Mouse (Mus musculus) heart, postnatal 0 days (tissue): ENCODE results near the gene Rpl18a. TPM values are rescaled to one million over a fixed set of nuclear protein-coding genes. Genes with fewer than 3 reads are reported as not detected.

Experiments
- ATAC-seq: fragments of 200-750 bp; cut with Nextera tagmentation; 2 replicates; pipeline ENCODE4 v1.8.0; 2017; ENCODE audit warnings: low read depth, moderate number of reproducible peaks, moderate library complexity; ENCODE audit not compliant: insufficient read depth
- DNase-seq: peaks from one replicate; pipeline ENCODE4 v3.0.0-alpha.2; 2016; ENCODE audit warnings: low spot score
- H3K27ac ChIP-seq: fragments of 300-500 bp; sonication (generic); 2 replicates; pipeline ENCODE4 v1.5.1; 2014; ENCODE audit warnings: low read depth, mild to moderate bottlenecking
- H3K27me3 ChIP-seq: fragments of 300-500 bp; sonication (generic); 2 replicates; pipeline ENCODE4 v1.6.1; 2014; ENCODE audit warnings: low read length, mixed read lengths; ENCODE audit not compliant: control insufficient read depth, insufficient read depth
- H3K36me3 ChIP-seq: fragments of 300-500 bp; sonication (generic); replicated peaks from 2 replicates; pipeline ENCODE4 v1.6.1; 2014; ENCODE audit warnings: low read length, mixed read lengths; ENCODE audit not compliant: control insufficient read depth, insufficient read depth
- H3K4me1 ChIP-seq: fragments of 300-500 bp; sonication (generic); 2 replicates; pipeline ENCODE4 v1.6.1; 2014; ENCODE audit warnings: antibody characterized with exemption; ENCODE audit not compliant: control insufficient read depth, insufficient read depth
- H3K4me2 ChIP-seq: fragments of 300-500 bp; sonication (generic); 2 replicates; pipeline ENCODE4 v1.6.1; 2014; ENCODE audit warnings: low read depth, mild to moderate bottlenecking, low read length, moderate library complexity
- H3K4me3 ChIP-seq: fragments of 300-500 bp; sonication (generic); 2 replicates; pipeline ENCODE4 v1.5.1; 2014; ENCODE audit warnings: low read depth, low read length
- H3K9ac ChIP-seq: fragments of 300-500 bp; sonication (generic); replicated peaks from 2 replicates; pipeline ENCODE4 v1.6.1; 2014; ENCODE audit warnings: low read depth, low read length, mixed read lengths
- H3K9me3 ChIP-seq: fragments of 300-500 bp; sonication (generic); replicated peaks from 2 replicates; pipeline ENCODE4 v1.6.1; 2016; ENCODE audit warnings: low read length; ENCODE audit not compliant: control insufficient read depth
- CTCF ChIP-seq: IDR thresholded peaks from 2 replicates; pipeline ENCODE4 v1.5.1; 2016; ENCODE audit warnings: antibody characterized with exemption, control low read depth, low read depth
- EP300 ChIP-seq: IDR thresholded peaks from 2 replicates; pipeline ENCODE4 v1.6.1; 2016; ENCODE audit warnings: antibody characterized with exemption, low read depth
- WGBS: fragments of 180-500 bp; shearing (Covaris S2); extraction: QIAGEN DNeasy Blood & Tissue Kit; methylation state at CpG from one replicate; pipeline ENCODE4 v1.1.7; 2014; 5-methylcytosine and 5-hydroxymethylcytosine counted together
- polyA plus RNA-seq: library from polyadenylated mRNA; unstranded; fragments of >200 nt; fragmentation: Nextera tagmentation; extraction: Ambion mirVana; gene quantifications from 2 replicates; pipeline ENCODE4 v1.2.1, GENCODE M21; 2015
- total RNA-seq: library from RNA; depleted of rRNA; stranded (reverse); fragments of >200 nt; gene quantifications from 2 replicates; pipeline ENCODE4 v1.2.3, GENCODE M21; 2014; ENCODE audit warnings: low replicate concordance

Rpl18a gene
- total and polyA plus RNA-seq, 2 experiments from 2014 or later, result 2,186 to 2,523 TPM

DNA sequence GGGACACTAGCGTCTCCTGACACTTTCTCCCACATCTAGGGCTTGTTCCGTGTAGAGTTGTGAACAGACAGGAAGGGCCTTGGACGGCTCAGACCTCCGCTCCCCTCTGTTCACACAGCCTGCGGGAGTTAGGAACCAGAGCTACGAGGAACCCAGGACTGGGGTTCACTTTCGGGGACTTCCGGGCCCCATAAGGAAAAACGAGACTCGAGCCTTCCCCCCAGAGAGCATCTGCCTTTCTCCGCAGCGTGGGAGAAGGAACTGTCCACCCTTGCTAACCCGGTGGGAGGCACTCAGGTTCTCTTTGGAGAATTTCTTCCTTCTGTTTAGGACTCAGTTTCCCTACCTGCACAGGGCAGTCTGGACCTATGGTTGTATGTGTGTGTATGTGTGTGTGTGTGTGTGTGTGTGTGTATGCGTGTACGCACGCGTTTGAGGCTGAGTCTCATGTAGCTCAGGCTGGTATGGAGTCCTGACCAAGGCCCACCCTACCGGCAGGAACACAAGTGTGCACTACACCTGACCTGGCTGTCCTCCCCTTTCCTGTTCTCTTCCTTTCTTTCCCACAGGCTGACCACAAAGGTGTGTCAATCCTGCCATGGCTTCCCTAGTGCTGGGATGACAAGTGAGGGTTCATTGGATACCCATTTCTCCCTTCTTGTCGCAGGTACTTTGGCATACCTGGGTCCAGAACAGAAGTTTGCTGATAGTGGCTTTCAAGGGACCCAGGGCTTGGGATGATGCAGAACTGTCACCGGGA is 4.1 kb downstream of the Rpl18a start:
- H3K9me3 ChIP-seq, result no peaks in the 10 kb centered on the region
- H3K9ac ChIP-seq, result no peak overlapping the region; the same call in 1 of the 2 replicates
- H3K4me3 ChIP-seq, result peak overlapping the region; percentile 28
- DNase-seq, result no peak
- no peak for TF ChIP-seq CTCF
- no peak for TF ChIP-seq EP300
- peak overlapping the region; percentile 21; the same call in 1 of the 2 replicates for H3K4me2 ChIP-seq
- H3K27me3 ChIP-seq, result peaks cover 32% of the 10 kb centered on the region
- ATAC-seq, result no peak
- H3K4me1 ChIP-seq, result peaks cover 6% of the 10 kb centered on the region
- H3K27ac ChIP-seq, result no peak overlapping the region
- H3K36me3 ChIP-seq, result peaks cover 21% of the 10 kb centered on the region
- WGBS, result 32% methylated on average over 20 of the region's 20 CpGs

DNA sequence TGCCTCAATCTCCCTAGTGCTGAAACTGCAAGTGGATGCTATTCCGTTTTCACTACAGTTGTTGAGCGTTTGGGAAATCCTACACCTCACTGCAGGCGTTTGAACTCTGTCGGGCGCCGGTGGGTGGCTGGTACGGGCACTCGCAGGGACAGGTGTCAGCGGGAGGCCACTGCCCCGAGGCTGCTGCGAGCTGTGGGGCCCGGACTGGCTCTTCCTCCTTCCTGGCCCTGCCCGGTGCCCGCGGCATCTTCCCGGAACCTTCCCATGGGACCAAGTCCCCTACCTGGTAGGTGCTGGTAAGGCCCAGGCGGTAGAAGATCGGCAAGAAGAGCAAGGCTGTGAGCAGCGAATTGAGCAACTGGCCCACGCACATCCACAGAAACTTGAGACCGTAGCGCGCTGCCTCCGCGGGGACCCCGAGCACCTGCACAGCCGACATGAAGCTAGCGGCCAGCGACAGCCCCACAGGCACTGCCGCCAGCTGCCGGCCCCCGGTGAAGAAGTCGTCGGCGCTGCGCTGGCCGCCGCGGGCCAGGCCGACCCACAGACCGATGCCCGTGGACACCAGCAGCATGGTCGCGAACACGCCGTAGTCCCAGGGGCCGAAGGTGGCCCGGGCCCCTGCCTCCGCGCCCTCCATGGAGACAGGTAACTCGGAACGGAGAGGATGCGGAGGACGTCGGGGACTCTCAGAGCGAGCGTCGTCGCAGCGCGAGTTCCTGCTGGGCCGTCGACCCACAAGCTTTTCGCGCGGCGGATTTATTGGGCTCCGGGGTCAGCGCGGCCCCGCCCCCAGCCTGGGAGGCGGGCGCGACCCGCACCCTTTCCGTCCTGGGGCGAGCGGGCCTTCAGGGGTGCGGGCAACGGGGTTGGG is 5.0 kb downstream of the Rpl18a start, which contains the start of gene Slc5a5:
TSS of gene Slc5a5 (minus strand) at position 736 of the 874 bp plus-strand sequence.
- no peak within 1 kb of the TSS; the same call in 1 of the 2 replicates for H3K9ac ChIP-seq

DNA sequence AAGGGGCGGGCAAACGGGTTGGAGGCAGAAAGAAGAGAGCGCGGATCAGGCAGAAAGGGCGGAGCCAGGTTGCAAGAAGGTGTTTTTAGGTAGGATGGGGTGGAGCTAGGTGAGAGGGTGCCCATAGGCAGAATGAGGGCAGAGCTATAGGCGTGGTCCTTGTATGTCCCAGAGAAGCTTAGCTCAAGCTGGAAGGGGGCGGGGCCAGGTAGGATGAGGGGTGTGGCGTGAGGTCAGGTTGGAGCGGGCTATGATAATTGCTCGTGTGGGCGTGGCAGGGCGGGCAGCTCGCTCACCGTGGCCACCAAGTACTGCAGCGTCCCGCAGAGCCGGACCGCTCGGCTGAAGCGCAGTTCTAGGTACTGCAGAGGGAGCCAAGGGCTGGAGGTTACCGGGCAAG is 5.9 kb downstream of the Rpl18a start:
- no peak overlapping the region for H3K27ac ChIP-seq
- TF ChIP-seq CTCF, result no peak
- no peak for TF ChIP-seq EP300
- 10% methylated on average over 20 of the region's 21 CpGs for WGBS
- peaks cover 4% of the 10 kb centered on the region for H3K4me1 ChIP-seq
- no peak overlapping the region for H3K9ac ChIP-seq
- H3K27me3 ChIP-seq, result peaks cover 38% of the 10 kb centered on the region
- H3K4me2 ChIP-seq, result no peak overlapping the region
- DNase-seq, result no peak
- H3K36me3 ChIP-seq, result peaks cover 21% of the 10 kb centered on the region
- no peaks in the 10 kb centered on the region for H3K9me3 ChIP-seq
- H3K4me3 ChIP-seq, result no peak overlapping the region
- no peak for ATAC-seq

More for the DNA sequence above, 5.0 kb downstream of the Rpl18a start, which contains the start of gene Slc5a5:
- Histone ChIP-seq H3K4me1 (peaks cover 6% of the 10 kb centered on the region), H3K36me3 (peaks cover 21% of the 10 kb centered on the region), H3K4me2 (peak within 1 kb of the TSS; percentile 21; the same call in 1 of the 2 replicates), H3K27me3 (peaks cover 38% of the 10 kb centered on the region), H3K27ac (no peak within 1 kb of the TSS), H3K9me3 (no peaks in the 10 kb centered on the region), H3K4me3 (peak within 1 kb of the TSS; percentile 28)
- ATAC-seq (no peak), DNase-seq (no peak)
- WGBS, result 4% methylated on average over 79 of the region's 80 CpGs
- TF ChIP-seq CTCF, result no peak
- TF ChIP-seq EP300, result no peak

DNA sequence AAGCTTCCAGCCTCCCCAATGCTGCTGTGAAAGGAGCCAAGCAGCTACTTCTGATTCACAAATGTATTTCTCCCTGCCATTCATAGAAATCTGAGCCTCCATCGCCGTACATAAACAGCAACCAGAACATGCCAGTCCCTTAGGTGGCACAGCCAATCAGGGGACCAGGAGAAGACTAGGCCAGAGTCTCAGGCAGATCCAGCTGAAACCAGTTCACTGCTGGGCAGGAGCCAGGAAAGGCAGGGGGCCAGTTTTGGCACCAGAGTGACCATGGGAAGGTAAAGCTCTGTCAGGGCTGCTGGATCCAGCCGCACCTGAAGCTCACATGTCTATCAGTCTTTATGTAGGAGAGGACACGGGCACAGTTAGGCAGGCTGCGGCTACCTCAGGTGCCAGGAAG is 6.6 kb downstream of the Rpl18a start:
- peaks cover 38% of the 10 kb centered on the region for H3K27me3 ChIP-seq

DNA sequence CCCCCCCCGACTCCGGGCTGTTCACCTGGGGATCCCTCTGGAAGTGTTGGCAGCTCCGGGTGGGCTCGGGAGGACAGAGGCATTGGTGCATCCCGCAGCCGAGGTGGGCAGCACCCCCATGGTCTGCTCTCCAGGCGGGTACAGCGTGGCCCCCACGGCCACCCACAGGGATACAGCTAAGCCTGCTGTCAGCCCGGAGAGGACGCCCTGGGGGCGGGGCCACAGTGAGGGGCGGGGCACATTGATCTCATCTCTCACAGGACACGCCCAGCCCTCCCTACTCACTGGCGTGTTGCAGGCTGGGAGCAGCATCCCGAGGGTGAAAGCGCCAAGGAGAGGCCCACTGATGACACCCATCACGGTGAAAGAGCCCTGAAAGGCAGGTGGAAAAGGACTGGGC is 9.5 kb downstream of the Rpl18a start:
- DNase-seq, result no peak
- WGBS, result 7% methylated on average over 17 of the region's 18 CpGs

More for the DNA sequence above, 6.6 kb downstream of the Rpl18a start:
- Histone ChIP-seq H3K36me3 (peaks cover 19% of the 10 kb centered on the region), H3K4me3 (no peak overlapping the region), H3K4me2 (no peak overlapping the region), H3K4me1 (no peaks in the 10 kb centered on the region; the same call in 1 of the 2 replicates), H3K9me3 (no peaks in the 10 kb centered on the region), H3K27ac (no peak overlapping the region), H3K9ac (no peak overlapping the region)
- TF ChIP-seq CTCF (no peak), EP300 (no peak)
- DNase-seq, result no peak
- ATAC-seq, result no peak
- WGBS, result 89% methylated on average over 5 of the region's 5 CpGs

More for the DNA sequence above, 9.5 kb downstream of the Rpl18a start:
- no peak overlapping the region for H3K4me3 ChIP-seq
- H3K27me3 ChIP-seq, result peaks cover 30% of the 10 kb centered on the region
- no peak for ATAC-seq
- no peaks in the 10 kb centered on the region for H3K9me3 ChIP-seq
- TF ChIP-seq EP300 (no peak), CTCF (no peak)
- H3K4me1 ChIP-seq, result no peaks in the 10 kb centered on the region; the same call in 1 of the 2 replicates
- H3K27ac ChIP-seq, result no peak overlapping the region
- no peak overlapping the region for H3K4me2 ChIP-seq
- no peaks in the 10 kb centered on the region for H3K36me3 ChIP-seq
- H3K9ac ChIP-seq, result no peak overlapping the region
